Mouse (Mus musculus) hindbrain, postnatal 0 days (tissue): ENCODE data around the gene Spdef. TPM values are rescaled to one million over a fixed set of nuclear protein-coding genes. Genes with fewer than 3 reads are reported as not detected.

Experiments used
- ATAC-seq: fragments of 200-750 bp; cut with Nextera tagmentation; 2 replicates; pipeline ENCODE4 v1.8.0; 2017; ENCODE audit warnings: mild to moderate bottlenecking, moderate TSS enrichment, moderate library complexity
- DNase-seq: peaks from one replicate; pipeline ENCODE4 v3.0.0-alpha.2; 2015; ENCODE audit warnings: low spot score
- H3K27ac ChIP-seq: fragments of 300-500 bp; sonication (generic); 2 replicates; pipeline ENCODE4 v1.5.1; 2014; ENCODE audit warnings: mild to moderate bottlenecking
- H3K27me3 ChIP-seq: fragments of 300-500 bp; sonication (generic); 2 replicates; pipeline ENCODE4 v1.6.1; 2014; ENCODE audit warnings: low read length, mixed read lengths; ENCODE audit not compliant: insufficient read depth
- H3K36me3 ChIP-seq: fragments of 300-500 bp; sonication (generic); 2 replicates; pipeline ENCODE4 v1.6.1; 2014; ENCODE audit warnings: low read length, mixed read lengths; ENCODE audit not compliant: insufficient read depth
- H3K4me1 ChIP-seq: fragments of 300-500 bp; sonication (generic); 2 replicates; pipeline ENCODE4 v1.6.1; 2014; ENCODE audit warnings: antibody characterized with exemption, low read length, mixed read lengths; ENCODE audit not compliant: insufficient read depth
- H3K4me2 ChIP-seq: fragments of 300-500 bp; sonication (generic); 2 replicates; pipeline ENCODE4 v1.6.1; 2014; ENCODE audit warnings: low read depth, mild to moderate bottlenecking, low read length, moderate library complexity, mixed read lengths
- H3K4me3 ChIP-seq: fragments of 300-500 bp; sonication (generic); 2 replicates; pipeline ENCODE4 v1.5.1; 2014; ENCODE audit warnings: low read length
- H3K9ac ChIP-seq: fragments of 300-500 bp; sonication (generic); replicated peaks from 2 replicates; pipeline ENCODE4 v1.6.1; 2014; ENCODE audit warnings: mild to moderate bottlenecking, low read length, moderate library complexity, mixed read lengths
- H3K9me3 ChIP-seq: fragments of 300-500 bp; sonication (generic); 2 replicates; pipeline ENCODE4 v1.6.1; 2016; ENCODE audit warnings: low read length, mixed read lengths
- CTCF ChIP-seq: IDR thresholded peaks from 2 replicates; pipeline ENCODE4 v1.5.1; 2016; ENCODE audit warnings: antibody characterized with exemption, control low read depth, low read depth
- WGBS: fragments of 180-500 bp; shearing (Covaris S2); extraction: QIAGEN DNeasy Blood & Tissue Kit; methylation state at CpG from one replicate; pipeline ENCODE4 v1.1.7; 2014; 5-methylcytosine and 5-hydroxymethylcytosine counted together
- polyA plus RNA-seq: library from polyadenylated mRNA; unstranded; fragments of >200 nt; fragmentation: Nextera tagmentation; extraction: Ambion mirVana; gene quantifications from 2 replicates; pipeline ENCODE4 v1.2.1, GENCODE M21; 2015
- total RNA-seq: library from RNA; depleted of rRNA; stranded (reverse); fragments of >200 nt; gene quantifications from 2 replicates; pipeline ENCODE4 v1.2.3, GENCODE M21; 2014

The Spdef gene
- total and polyA plus RNA-seq, 2 experiments from 2014 or later = 1.7 to 2.1 TPM

GRCm38 (mm10) chr17:27750451-27750942 lies 21.7 kb upstream of the Spdef start:
- ATAC-seq (no peak), DNase-seq (no peak)
- Histone ChIP-seq H3K4me1 (no peaks in the 10 kb centered on the region), H3K36me3 (no peaks in the 10 kb centered on the region; the same call in 1 of the 2 replicates), H3K4me3 (no peak overlapping the region), H3K27me3 (no peaks in the 10 kb centered on the region), H3K9ac (no peak overlapping the region), H3K9me3 (no peaks in the 10 kb centered on the region), H3K27ac (no peak overlapping the region), H3K4me2 (no peak overlapping the region)
- 89% methylated on average over 6 of the region's 6 CpGs for WGBS
- TF ChIP-seq CTCF = no peak

DNA sequence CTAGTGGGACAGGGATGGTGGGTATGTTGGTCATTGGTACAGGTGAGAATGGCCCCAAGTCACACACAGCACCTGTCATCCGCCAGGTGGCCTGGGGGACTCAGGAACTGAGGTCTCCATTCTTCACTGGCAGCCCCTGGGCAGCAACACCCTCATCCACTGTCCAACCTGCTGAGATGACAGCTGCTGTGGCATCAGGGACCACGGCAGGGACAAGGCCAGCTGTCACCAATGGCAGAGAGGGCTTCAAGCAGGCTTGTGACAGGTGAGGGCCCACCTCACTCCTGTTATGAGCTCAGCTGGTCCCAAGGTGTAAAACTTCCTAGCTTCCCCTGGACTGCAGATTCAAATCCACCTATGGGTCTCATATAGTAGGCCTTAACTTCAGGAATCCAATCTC lies 19.4 kb upstream of the Spdef start:
- H3K9me3 ChIP-seq = no peaks in the 10 kb centered on the region
- no peak overlapping the region for H3K4me2 ChIP-seq
- H3K4me1 ChIP-seq = no peaks in the 10 kb centered on the region
- H3K9ac ChIP-seq = no peak overlapping the region
- ATAC-seq (no peak), DNase-seq (no peak)
- no peak overlapping the region for H3K4me3 ChIP-seq
- 78% methylated on average over 2 of the region's 2 CpGs for WGBS
- no peaks in the 10 kb centered on the region for H3K27me3 ChIP-seq
- TF ChIP-seq CTCF = no peak
- no peak overlapping the region for H3K27ac ChIP-seq
- H3K36me3 ChIP-seq = no peaks in the 10 kb centered on the region; the same call in 1 of the 2 replicates

DNA sequence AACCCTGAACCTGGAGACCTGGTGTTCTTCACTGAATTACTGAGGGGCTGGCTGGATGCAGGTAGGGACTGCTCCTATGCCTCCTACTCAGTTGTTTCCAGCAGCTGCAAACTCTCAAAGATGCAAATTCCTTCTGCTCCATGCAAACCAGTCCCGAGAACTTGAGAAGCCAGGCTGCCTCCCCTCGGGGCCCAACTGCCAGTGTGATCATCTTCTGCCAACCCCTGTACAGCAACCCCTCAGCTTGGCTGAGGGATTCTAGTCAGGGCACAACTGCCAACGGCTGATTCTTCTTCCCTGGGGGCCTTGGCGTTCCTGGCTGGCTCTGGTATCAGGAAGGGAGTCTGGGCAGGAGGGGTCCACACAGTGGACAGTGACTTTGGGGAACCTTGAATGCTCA lies 17.7 kb upstream of the Spdef start:
- Histone ChIP-seq H3K9me3 (no peaks in the 10 kb centered on the region), H3K4me2 (no peak overlapping the region), H3K9ac (no peak overlapping the region), H3K27me3 (no peaks in the 10 kb centered on the region), H3K36me3 (no peaks in the 10 kb centered on the region), H3K4me1 (no peaks in the 10 kb centered on the region), H3K27ac (no peak overlapping the region), H3K4me3 (no peak overlapping the region)
- 30% methylated on average over 4 of the region's 4 CpGs for WGBS
- no peak for TF ChIP-seq CTCF
- ATAC-seq (no peak), DNase-seq (peak; percentile 16)

DNA sequence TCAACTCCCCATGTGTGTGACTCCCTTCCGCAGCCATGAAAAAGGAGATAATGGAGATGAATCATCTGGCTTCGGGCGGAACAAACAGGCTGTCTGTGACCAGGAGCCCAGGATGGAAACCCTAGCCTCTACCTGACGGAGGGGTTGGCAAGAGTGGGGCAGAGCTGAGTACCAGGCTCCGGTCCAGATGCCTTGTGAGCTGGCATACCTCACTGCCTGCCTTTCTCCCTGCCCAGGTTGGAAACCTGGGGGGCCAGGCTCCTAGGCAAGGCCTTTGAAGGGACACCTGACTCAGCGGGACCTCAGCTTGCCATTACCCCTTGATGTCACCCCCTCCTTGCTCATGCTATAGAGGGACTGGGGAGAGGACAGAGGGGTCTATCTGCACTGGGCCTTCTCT lies 12.2 kb upstream of the Spdef start:
- Histone ChIP-seq H3K36me3 (no peaks in the 10 kb centered on the region), H3K4me2 (no peak overlapping the region), H3K9ac (no peak overlapping the region), H3K4me1 (no peaks in the 10 kb centered on the region), H3K4me3 (no peak overlapping the region), H3K27me3 (no peaks in the 10 kb centered on the region), H3K9me3 (no peaks in the 10 kb centered on the region), H3K27ac (no peak overlapping the region)
- TF ChIP-seq CTCF = no peak
- no peak for ATAC-seq
- no peak for DNase-seq
- WGBS = 90% methylated on average over 6 of the region's 6 CpGs

GRCm38 (mm10) chr17:27734344-27735073 lies 5.8 kb upstream of the Spdef start:
- no peak for TF ChIP-seq CTCF
- Histone ChIP-seq H3K27me3 (no peaks in the 10 kb centered on the region), H3K27ac (no peak overlapping the region), H3K9ac (no peak overlapping the region), H3K4me2 (no peak overlapping the region), H3K36me3 (no peaks in the 10 kb centered on the region), H3K4me1 (no peaks in the 10 kb centered on the region), H3K4me3 (no peak overlapping the region), H3K9me3 (no peaks in the 10 kb centered on the region)
- no peak for ATAC-seq
- DNase-seq = no peak
- WGBS = 26% methylated on average over 13 of the region's 13 CpGs

DNA sequence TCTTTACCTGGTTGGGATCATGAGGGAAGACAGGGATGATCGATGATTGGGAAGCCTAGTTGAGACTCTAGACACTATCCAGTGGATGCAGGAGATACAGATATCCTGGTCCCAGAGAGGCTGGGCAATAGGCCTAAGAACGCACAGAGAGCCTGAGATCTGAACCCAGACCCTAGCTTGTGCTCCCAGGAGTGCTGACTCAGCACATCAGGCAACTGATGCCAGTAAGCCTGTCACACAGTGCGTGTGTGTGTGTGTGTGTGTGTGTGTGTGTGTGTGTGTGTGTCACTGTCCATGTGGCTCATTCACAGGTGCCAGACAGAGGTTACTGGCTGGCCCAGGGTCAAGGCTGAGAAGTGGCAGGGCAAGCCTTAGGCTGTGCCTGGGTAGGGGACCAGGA lies 3.9 kb upstream of the Spdef start:
- Histone ChIP-seq H3K27ac (no peak overlapping the region), H3K4me2 (no peak overlapping the region), H3K4me3 (no peak overlapping the region), H3K27me3 (no peaks in the 10 kb centered on the region), H3K36me3 (no peaks in the 10 kb centered on the region), H3K9ac (no peak overlapping the region), H3K9me3 (no peaks in the 10 kb centered on the region), H3K4me1 (no peaks in the 10 kb centered on the region)
- no peak for TF ChIP-seq CTCF
- ATAC-seq (no peak), DNase-seq (no peak)
- 94% methylated on average over 3 of the region's 3 CpGs for WGBS

DNA sequence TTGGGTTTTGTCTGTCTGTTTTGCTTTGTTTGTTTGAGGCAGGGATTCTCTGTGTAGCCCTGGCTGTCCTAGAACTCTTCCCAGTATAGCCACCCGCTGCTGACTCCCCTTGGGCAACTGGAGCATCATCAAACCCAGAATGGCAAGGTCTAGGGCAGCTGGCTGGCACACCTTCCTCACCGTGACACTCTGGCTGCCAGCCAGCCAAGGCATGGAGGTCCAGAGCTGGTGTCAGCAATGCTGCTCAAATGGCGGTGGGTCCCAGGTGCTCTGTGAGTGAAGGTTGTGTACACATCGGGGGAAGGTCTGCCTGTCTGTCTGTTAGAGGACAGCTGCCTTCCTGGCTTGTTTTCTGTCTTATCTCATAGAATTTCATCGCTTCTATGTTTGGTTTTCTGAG lies 3.4 kb upstream of the Spdef start:
- Histone ChIP-seq H3K4me2 (no peak overlapping the region), H3K27me3 (no peaks in the 10 kb centered on the region), H3K4me3 (no peak overlapping the region), H3K9me3 (no peaks in the 10 kb centered on the region), H3K36me3 (no peaks in the 10 kb centered on the region), H3K9ac (no peak overlapping the region), H3K27ac (no peak overlapping the region), H3K4me1 (no peaks in the 10 kb centered on the region)
- WGBS = 63% methylated on average over 5 of the region's 5 CpGs
- no peak for TF ChIP-seq CTCF
- no peak for ATAC-seq
- no peak for DNase-seq
